Mouse (Mus musculus) lung, embryonic 15.5 days (tissue): Measurements from ENCODE around the gene Gm26992. TPM values are rescaled to one million over a fixed set of nuclear protein-coding genes. Genes with fewer than 3 reads are reported as not detected.

Experiments used
- ATAC-seq: fragments of 200-750 bp; cut with Nextera tagmentation; 2 replicates; pipeline ENCODE4 v1.8.0; 2017; ENCODE audit warnings: moderate number of reproducible peaks, borderline replicate concordance; ENCODE audit not compliant: low FRiP score, low TSS enrichment; ENCODE audit errors: extremely low read depth
- H3K27ac ChIP-seq: fragments of 300-500 bp; sonication (generic); 2 replicates; pipeline ENCODE4 v1.5.1; 2015; ENCODE audit warnings: moderate library complexity, mild to moderate bottlenecking, inconsistent platforms
- H3K27me3 ChIP-seq: fragments of 300-500 bp; sonication (generic); 2 replicates; pipeline ENCODE4 v1.6.1; 2015; ENCODE audit warnings: inconsistent platforms
- H3K36me3 ChIP-seq: fragments of 300-500 bp; sonication (generic); 2 replicates; pipeline ENCODE4 v1.6.1; 2015; ENCODE audit warnings: inconsistent platforms
- H3K4me1 ChIP-seq: fragments of 300-500 bp; sonication (generic); 2 replicates; pipeline ENCODE4 v1.6.1; 2015; ENCODE audit warnings: inconsistent platforms
- H3K4me2 ChIP-seq: fragments of 300-500 bp; sonication (generic); 2 replicates; pipeline ENCODE4 v1.6.1; 2015; ENCODE audit warnings: inconsistent platforms, mild to moderate bottlenecking, moderate library complexity
- H3K4me3 ChIP-seq: fragments of 300-500 bp; sonication (generic); 2 replicates; pipeline ENCODE4 v1.5.1; 2015; ENCODE audit warnings: mild to moderate bottlenecking, inconsistent platforms
- H3K9ac ChIP-seq: fragments of 300-500 bp; sonication (generic); 2 replicates; pipeline ENCODE4 v1.6.1; 2015; ENCODE audit warnings: inconsistent platforms
- H3K9me3 ChIP-seq: fragments of 300-500 bp; sonication (generic); 2 replicates; pipeline ENCODE4 v1.6.1; 2016; ENCODE audit warnings: inconsistent platforms
- WGBS: fragments of 180-500 bp; shearing (Covaris S2); methylation state at CpG from one replicate; pipeline ENCODE4 v1.1.7; 2015; 5-methylcytosine and 5-hydroxymethylcytosine counted together
- polyA plus RNA-seq: library from polyadenylated mRNA; unstranded; fragments of >200 nt; fragmentation: Nextera tagmentation; extraction: Ambion mirVana; gene quantifications from 2 replicates; pipeline ENCODE4 v1.2.1, GENCODE M21; 2015

Gm26992 gene
- not detected in 2 replicates for polyA plus RNA-seq

DNA sequence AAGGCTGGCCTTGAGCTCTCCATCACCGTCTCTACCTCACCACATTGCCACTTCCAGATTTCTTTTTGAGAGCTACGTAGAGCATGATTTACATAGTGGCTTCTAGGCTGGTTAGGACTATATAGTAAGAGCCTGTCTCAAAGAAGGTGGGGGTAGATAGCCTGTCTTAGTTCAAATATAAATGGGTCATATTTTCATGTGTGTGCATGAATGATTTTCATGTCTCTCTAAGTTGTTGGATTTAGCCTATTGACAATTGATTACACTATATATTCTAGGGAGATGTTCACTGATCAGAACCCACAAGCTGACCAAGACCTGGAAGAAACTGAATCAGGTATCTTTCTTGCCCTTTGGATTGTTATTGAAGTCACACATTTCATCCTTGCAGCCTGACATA, at the start of gene Gm26992:
Gene Gm26992 (plus strand): TSS at position 301 of the 400 bp plus-strand sequence.
- Histone ChIP-seq H3K27ac (no peak within 1 kb of the TSS), H3K27me3 (peaks cover 9% of the 10 kb centered on the region; the same call in 1 of the 2 replicates), H3K36me3 (no peaks in the 10 kb centered on the region), H3K9me3 (no peaks in the 10 kb centered on the region), H3K4me1 (no peaks in the 10 kb centered on the region), H3K4me3 (no peak within 1 kb of the TSS), H3K4me2 (no peak within 1 kb of the TSS), H3K9ac (no peak within 1 kb of the TSS)
- ATAC-seq: no peak
- WGBS: 76% methylated on average over 2 of the region's 2 CpGs

DNA sequence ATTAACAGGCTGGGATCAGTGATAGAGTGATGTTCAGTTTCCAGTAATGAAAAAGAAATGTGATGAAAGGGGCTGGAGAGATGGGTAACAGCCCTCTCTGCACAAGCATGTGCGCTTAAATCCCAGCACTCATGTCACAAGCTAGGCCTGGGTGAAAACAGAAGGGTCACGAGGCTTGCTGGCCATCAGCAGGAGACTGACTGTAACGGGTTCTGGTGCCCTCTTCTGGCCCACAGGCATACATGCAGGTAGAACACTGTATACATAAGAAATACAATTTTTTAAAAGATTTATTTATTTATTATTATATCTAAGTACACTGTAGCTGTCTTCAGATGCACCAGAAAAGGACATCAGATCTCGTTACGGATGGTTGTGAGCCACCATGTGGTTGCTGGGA, 47.6 kb upstream of the Gm26992 start:
- Histone ChIP-seq H3K27me3 (peaks cover 14% of the 10 kb centered on the region), H3K4me1 (no peaks in the 10 kb centered on the region), H3K9ac (no peak overlapping the region), H3K4me2 (no peak overlapping the region), H3K9me3 (no peaks in the 10 kb centered on the region), H3K36me3 (no peaks in the 10 kb centered on the region), H3K4me3 (no peak overlapping the region), H3K27ac (no peak overlapping the region)
- WGBS: 60% methylated on average over 5 of the region's 5 CpGs
- ATAC-seq: no peak

DNA sequence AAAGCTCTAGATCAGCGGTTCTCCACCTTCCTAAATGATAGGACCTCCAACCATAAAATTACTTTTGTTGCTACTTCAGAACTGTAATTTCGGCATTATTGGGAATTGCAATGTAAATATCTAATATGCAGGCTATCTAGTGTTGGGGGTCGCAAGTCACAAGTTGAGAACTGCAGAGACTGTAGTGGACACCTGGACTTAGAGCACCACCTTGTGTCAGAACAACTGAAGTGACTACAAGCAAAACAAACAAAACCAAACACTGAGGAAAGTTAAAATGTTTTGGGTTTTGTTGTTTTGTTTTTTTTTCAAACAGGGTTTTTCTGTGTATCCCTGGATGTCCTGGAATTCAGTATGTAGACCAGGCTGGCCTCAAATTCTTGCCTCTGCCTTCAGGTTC, 37.3 kb upstream of the Gm26992 start:
- Histone ChIP-seq H3K4me3 (no peak overlapping the region), H3K36me3 (no peaks in the 10 kb centered on the region), H3K4me1 (no peaks in the 10 kb centered on the region), H3K9me3 (no peaks in the 10 kb centered on the region), H3K4me2 (no peak overlapping the region), H3K27ac (no peak overlapping the region), H3K9ac (no peak overlapping the region), H3K27me3 (peaks cover 16% of the 10 kb centered on the region; the same call in 1 of the 2 replicates)
- 71% methylated on average over 3 of the region's 3 CpGs for WGBS
- no peak for ATAC-seq

DNA sequence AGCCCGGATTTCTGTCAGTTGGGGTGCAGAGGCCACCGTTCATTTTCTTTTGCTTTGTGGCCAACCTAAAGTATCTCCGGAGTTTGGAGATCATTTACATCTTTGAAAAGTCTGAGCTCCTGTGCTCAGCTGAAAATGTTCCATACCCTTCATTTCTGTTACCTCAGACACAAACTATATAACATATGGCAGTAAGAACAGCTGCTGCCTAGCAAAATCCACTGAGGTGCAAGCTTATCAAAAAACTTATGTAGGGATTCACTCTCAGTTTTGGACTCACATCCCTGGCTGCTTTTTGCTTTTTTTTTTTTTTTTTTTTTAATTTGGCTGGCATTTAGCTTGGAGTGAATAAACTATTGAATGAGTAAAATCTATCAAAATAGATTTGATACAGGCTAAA, 33.7 kb upstream of the Gm26992 start:
- H3K9ac ChIP-seq: no peak overlapping the region
- no peaks in the 10 kb centered on the region for H3K4me1 ChIP-seq
- no peak overlapping the region for H3K27ac ChIP-seq
- WGBS: 65% methylated on average over 3 of the region's 3 CpGs
- H3K4me2 ChIP-seq: no peak overlapping the region
- H3K9me3 ChIP-seq: no peaks in the 10 kb centered on the region
- no peak overlapping the region for H3K4me3 ChIP-seq
- no peak for ATAC-seq
- H3K36me3 ChIP-seq: no peaks in the 10 kb centered on the region
- peaks cover 19% of the 10 kb centered on the region; the same call in 1 of the 2 replicates for H3K27me3 ChIP-seq

DNA sequence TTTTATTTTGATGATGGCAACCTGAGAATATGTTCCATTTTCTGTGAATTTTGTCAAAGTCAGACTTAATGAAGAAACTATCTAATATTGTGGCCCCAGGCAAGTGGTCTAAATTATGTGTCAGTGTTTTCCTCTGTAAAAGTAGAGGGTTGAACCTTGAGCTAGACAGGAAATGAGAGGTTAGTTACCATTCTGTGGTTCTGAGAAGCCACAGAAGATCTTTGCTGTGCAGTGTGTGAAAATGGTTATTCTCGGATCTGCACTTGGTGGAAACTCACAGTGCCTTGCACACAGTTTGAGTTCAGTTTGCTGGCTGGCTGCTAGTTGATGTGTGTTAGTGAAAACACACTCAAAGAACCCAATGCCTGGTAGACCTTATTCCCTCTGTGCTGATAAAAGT, 28.0 kb upstream of the Gm26992 start:
- Histone ChIP-seq H3K4me3 (no peak overlapping the region), H3K27me3 (peaks cover 23% of the 10 kb centered on the region), H3K4me2 (no peak overlapping the region), H3K4me1 (no peaks in the 10 kb centered on the region), H3K27ac (no peak overlapping the region), H3K9me3 (no peaks in the 10 kb centered on the region), H3K9ac (no peak overlapping the region), H3K36me3 (no peaks in the 10 kb centered on the region)
- WGBS: 82% methylated on average over 1 of the region's 1 CpGs
- no peak for ATAC-seq

DNA sequence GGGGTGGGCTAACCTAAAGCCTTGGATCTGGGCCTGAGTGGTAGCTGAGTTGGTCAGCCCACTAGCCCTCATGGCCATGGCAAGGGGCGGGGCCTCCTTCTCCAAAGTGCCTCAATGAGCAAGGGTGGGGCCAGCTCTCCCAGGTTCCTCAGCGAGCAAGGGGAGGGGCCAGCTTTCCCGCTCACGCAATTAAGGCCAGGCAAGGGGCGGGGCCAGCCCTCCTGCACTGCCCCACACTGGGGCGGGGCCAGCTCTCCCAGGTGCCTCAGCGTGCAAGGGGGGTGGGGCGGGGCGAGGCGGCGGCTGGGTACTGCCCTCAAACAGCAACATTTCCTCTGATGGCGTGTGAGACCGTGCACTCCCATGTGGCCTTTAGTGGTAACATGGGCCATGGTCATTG, 16.8 kb upstream of the Gm26992 start:
- Histone ChIP-seq H3K27me3 (peaks cover 6% of the 10 kb centered on the region; the same call in 1 of the 2 replicates), H3K27ac (no peak overlapping the region), H3K4me1 (no peaks in the 10 kb centered on the region), H3K9me3 (no peaks in the 10 kb centered on the region), H3K4me3 (no peak overlapping the region), H3K4me2 (peak overlapping the region; percentile 8; the same call in 1 of the 2 replicates), H3K9ac (no peak overlapping the region), H3K36me3 (no peaks in the 10 kb centered on the region)
- ATAC-seq: no peak
- WGBS: 41% methylated on average over 9 of the region's 13 CpGs

DNA sequence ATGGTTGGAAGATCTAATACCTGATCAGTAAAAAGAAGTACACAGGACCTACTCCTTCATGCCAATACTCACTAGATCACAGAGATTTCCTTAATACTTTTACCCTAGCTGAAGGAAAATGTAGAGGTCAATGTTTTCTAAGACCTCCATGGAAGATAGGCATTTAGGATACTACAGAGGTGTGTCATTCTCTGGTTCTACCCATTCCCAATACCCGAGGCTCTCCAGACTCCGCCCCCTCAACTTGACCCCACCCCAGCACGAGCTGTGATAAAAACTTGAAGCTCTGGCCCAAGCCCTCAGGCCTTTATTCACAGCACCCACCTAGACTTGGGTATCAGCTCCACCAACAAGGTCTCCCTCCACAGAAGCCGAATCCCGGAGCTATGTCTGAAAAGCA, 7.6 kb upstream of the Gm26992 start, which contains the start of gene Tsx:
Gene Tsx (plus strand): TSS at position 301 of the 400 bp plus-strand sequence.
- WGBS: 76% methylated on average over 5 of the region's 5 CpGs
- no peak within 1 kb of the TSS for H3K4me2 ChIP-seq
- H3K4me1 ChIP-seq: no peaks in the 10 kb centered on the region
- no peak within 1 kb of the TSS for H3K4me3 ChIP-seq
- H3K9me3 ChIP-seq: no peaks in the 10 kb centered on the region
- no peak for ATAC-seq
- no peaks in the 10 kb centered on the region for H3K36me3 ChIP-seq
- H3K9ac ChIP-seq: no peak within 1 kb of the TSS
- peaks cover 14% of the 10 kb centered on the region for H3K27me3 ChIP-seq
- H3K27ac ChIP-seq: no peak within 1 kb of the TSS

DNA sequence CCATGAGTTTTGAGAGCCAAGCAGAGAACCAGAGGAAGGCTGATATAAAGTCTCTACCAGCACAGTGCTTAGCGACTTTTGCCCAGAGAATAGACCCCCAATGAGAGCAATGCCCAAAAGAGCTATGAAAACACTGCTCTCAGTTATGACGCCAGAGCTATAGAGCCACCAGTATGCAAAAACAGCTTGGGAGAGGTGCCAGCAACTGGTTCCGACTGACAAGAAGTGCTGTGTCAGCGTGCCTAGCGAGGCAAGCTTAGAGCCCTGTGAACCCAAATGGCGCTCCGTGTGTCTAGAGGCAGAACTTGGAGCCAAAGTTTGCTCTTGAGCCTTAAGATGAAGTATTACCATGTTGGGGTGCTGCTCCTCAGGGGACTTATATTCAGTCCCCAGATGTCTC, 5.9 kb downstream of the Gm26992 start:
- Histone ChIP-seq H3K9ac (no peak overlapping the region), H3K4me3 (no peak overlapping the region), H3K9me3 (no peaks in the 10 kb centered on the region), H3K27me3 (0 out of 2 replicates have a peak, but pooled peaks cover 4% of the 10 kb centered on the region), H3K27ac (no peak overlapping the region), H3K4me2 (no peak overlapping the region), H3K36me3 (no peaks in the 10 kb centered on the region), H3K4me1 (no peaks in the 10 kb centered on the region)
- ATAC-seq: no peak
- WGBS: 62% methylated on average over 7 of the region's 7 CpGs

DNA sequence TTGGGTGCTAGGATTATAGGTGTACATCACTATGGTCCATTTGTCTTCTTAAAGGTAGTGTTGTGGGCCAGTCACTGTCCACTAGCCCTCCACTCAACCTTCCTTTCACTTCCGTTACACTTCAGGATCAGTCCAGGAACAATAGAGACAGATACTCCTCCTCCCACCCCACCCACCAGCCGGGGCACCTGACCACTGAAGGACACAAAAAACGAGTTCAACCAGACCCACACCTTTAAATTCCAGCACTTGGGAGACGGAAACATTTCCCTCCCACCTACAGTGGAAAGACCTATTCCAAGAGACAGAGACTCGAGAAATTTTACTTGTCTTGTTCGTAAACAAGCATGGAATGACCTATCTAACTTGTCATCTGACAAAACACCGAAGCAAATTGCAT, 10.5 kb downstream of the Gm26992 start:
- no peak for ATAC-seq
- H3K9me3 ChIP-seq: no peaks in the 10 kb centered on the region
- 58% methylated on average over 7 of the region's 7 CpGs for WGBS
- no peaks in the 10 kb centered on the region for H3K4me1 ChIP-seq
- H3K9ac ChIP-seq: no peak overlapping the region
- H3K36me3 ChIP-seq: no peaks in the 10 kb centered on the region
- no peak overlapping the region for H3K27ac ChIP-seq
- H3K4me3 ChIP-seq: no peak overlapping the region
- H3K27me3 ChIP-seq: peaks cover 14% of the 10 kb centered on the region; the same call in 1 of the 2 replicates
- no peak overlapping the region for H3K4me2 ChIP-seq

DNA sequence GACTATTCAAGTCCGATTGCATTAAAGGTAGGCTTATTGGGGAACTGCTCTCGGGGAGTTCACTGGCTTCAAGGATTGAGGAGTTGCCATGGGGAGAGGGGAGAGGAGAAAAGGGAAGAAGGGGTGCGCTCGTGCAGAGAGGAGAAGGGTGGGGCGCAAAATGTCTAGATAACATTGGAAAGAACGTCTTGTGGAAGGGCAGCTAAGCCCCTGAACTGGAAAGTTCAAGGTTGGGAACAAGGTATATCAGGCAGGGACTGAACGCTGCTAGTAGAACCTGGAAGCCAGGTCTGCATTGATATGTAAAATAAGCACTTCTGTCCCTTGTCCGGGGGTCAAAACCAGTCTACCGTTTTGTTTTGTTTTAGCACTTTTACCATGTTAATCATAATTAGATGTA, 16.2 kb downstream of the Gm26992 start:
- Histone ChIP-seq H3K4me3 (no peak overlapping the region), H3K36me3 (no peaks in the 10 kb centered on the region), H3K9me3 (no peaks in the 10 kb centered on the region), H3K4me2 (no peak overlapping the region), H3K27me3 (peaks cover 39% of the 10 kb centered on the region), H3K27ac (no peak overlapping the region), H3K4me1 (no peaks in the 10 kb centered on the region), H3K9ac (no peak overlapping the region)
- 13% methylated on average over 9 of the region's 9 CpGs for WGBS
- no peak for ATAC-seq

DNA sequence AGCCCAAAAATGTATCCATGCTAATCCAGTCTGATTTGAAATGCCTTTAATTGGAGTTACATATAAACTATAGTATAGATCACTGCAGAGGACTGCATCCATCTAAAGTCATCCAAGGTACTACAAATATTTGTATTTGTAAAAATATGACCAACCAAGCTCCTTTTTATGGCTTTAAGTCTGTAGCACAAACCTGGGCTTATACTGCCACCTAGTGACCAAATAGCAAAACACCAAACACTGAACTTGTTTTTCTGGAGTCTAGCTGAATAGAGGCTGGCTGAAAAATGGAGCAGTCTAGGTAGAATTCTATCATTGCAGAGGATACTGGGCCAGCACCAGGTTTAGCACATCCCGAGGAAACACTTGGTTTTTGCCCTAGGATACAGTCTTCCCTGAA, 19.0 kb downstream of the Gm26992 start:
- 0% methylated on average over 1 of the region's 1 CpGs for WGBS
- ATAC-seq: no peak
- H3K27me3 ChIP-seq: peaks cover 34% of the 10 kb centered on the region
- no peaks in the 10 kb centered on the region for H3K4me1 ChIP-seq
- no peaks in the 10 kb centered on the region for H3K36me3 ChIP-seq
- no peak overlapping the region for H3K4me3 ChIP-seq
- H3K4me2 ChIP-seq: no peak overlapping the region
- no peak overlapping the region for H3K27ac ChIP-seq
- no peak overlapping the region for H3K9ac ChIP-seq
- no peaks in the 10 kb centered on the region for H3K9me3 ChIP-seq

DNA sequence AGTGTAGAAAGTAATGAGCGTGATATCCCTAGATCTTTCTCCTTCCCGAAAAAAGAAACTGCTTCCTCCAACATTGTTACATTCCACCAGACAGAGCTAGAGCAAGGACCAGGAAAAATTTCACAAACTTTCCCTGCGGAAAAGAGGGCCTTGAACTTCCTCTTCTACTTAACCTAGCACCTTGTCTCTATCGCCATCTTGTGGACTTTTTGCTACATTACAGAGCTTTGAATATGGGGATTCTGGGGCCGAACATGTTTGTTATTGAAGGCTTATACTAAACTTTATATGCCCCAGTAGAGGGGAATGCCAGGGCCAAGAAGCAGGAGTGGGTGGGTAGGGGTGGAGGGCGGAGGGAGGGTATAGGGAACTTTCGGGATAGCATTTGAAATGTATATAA, 21.9 kb downstream of the Gm26992 start:
- Histone ChIP-seq H3K36me3 (no peaks in the 10 kb centered on the region), H3K9ac (no peak overlapping the region), H3K4me2 (no peak overlapping the region), H3K4me1 (no peaks in the 10 kb centered on the region), H3K27ac (no peak overlapping the region), H3K9me3 (no peaks in the 10 kb centered on the region), H3K4me3 (no peak overlapping the region), H3K27me3 (peaks cover 34% of the 10 kb centered on the region)
- ATAC-seq: no peak
- 29% methylated on average over 7 of the region's 7 CpGs for WGBS
